Mouse (Mus musculus) testis, adult 2 months (tissue): ENCODE results near the gene Poll.

ENCODE experiments used
- CTCF ChIP-seq: fragments of 200-500 bp; IDR thresholded peaks from 2 replicates; pipeline ENCODE4 v1.5.1; 2012; ENCODE audit warnings: low read depth, mild to moderate bottlenecking, inconsistent platforms, low read length, moderate library complexity; ENCODE audit not compliant: control insufficient read depth, insufficient read depth, insufficient replicate concordance
- POLR2A ChIP-seq: fragments of 200-500 bp; IDR thresholded peaks from 2 replicates; pipeline ENCODE4 v1.6.1; 2012; ENCODE audit warnings: low read depth, mild to moderate bottlenecking, inconsistent platforms, low read length, moderate library complexity; ENCODE audit not compliant: control insufficient read depth

GRCm38 (mm10) chr19:45510680-45511079 is 49.7 kb downstream of the Poll start:
- no peak for TF ChIP-seq CTCF
- no peak for TF ChIP-seq POLR2A
